22 mouse cellular contexts compared by ENCODE assay signal in the genomic region with DNA sequence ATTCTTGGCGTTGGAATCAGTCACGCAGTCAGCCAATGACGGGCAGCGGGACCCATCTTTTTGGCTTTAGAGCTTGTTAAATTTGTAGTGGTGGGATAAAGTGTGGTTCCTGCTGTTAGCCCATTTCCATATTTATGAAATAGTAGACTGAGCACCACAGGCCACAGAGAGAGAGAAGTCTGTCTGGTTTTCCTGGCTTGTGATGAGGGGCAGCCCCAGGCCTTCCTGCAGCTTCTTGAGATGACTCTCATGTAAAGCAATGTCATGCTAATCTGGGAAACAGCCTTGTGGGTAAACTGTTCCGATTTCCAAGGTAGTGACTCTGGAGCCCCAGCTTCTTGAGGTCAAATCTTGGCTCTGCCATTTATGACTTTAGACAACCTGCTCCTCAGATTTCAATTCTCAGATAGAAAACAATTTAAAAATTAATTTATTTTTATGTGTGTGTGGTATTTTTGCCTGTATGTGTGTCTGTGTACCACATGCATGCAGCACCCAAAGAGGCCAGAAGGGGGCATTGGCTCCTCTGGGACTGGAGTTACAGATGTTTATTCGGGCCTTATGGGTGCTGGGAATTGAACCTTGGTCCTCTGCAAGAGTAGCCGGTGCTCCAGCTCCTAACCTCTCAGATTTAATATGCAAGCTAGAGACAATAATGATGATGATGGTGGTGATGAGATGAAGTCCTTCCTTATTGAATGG. TPM values are rescaled to one million over a fixed set of nuclear protein-coding genes. Genes with fewer than 3 reads are reported as not detected.
DNase-seq lines count a peak whose midpoint lies in the region; ATAC-seq and TF ChIP-seq lines count a peak whose summit lies in the region.
"Had no signal": no experiment of that assay in that cellular context is flagged by ENCODE, and none has a peak within 500 bp of the region (broad histone marks: within the 10 kb centered on the region; RNA-seq: fewer than 3 reads in every experiment).

No protein-coding gene starts in this region.

- H3K4me2 ChIP-seq in midbrain, postnatal 0 days (ENCODE audit: low read depth, low read length, poor library complexity, severe bottlenecking), result no peak overlapping the region
- no peak overlapping the region for H3K4me2 ChIP-seq in midbrain, embryonic 14.5 days (ENCODE audit: low read length)
- H3K4me2 ChIP-seq: embryonic facial prominence, embryonic 13.5 days; forebrain, embryonic 13.5 days; heart, embryonic 13.5 days had no signal

- ATAC-seq in midbrain, postnatal 0 days (ENCODE audit: low FRiP score), result no peak
- no peak for ATAC-seq in midbrain, embryonic 14.5 days (ENCODE audit: low FRiP score, low TSS enrichment)
- ATAC-seq: forebrain, embryonic 13.5 days; forebrain, postnatal 0 days; hindbrain, embryonic 16.5 days; inflammation-experienced regulatory T-cells, adult 6 months; Patski had no signal

- H3K9me3 ChIP-seq in midbrain, postnatal 0 days (ENCODE audit: low read length), result no peaks in the 10 kb centered on the region
- H3K9me3 ChIP-seq in midbrain, embryonic 14.5 days (ENCODE audit: control insufficient read depth, low read length), result no peaks in the 10 kb centered on the region
- H3K9me3 ChIP-seq in E14TG2a.4 (ENCODE audit: low read length), result peaks cover 4% of the 10 kb centered on the region; the same call in 1 of the 2 replicates
- H3K9me3 ChIP-seq: embryonic facial prominence, embryonic 13.5 days; forebrain, embryonic 13.5 days; heart, embryonic 13.5 days had no signal

- peak; percentile 57 for TF ChIP-seq CTCF in layer of hippocampus, adult 2 months (conservative IDR thresholded peaks at IDR 0.05)
- peak; percentile 19; the same call in 1 of the 2 replicates for TF ChIP-seq CTCF in midbrain, postnatal 0 days (IDR thresholded peaks at IDR 0.05)
- TF ChIP-seq CTCF in E14TG2a.4 (conservative IDR thresholded peaks at IDR 0.05; ENCODE audit: low read length), result peak; percentile 29
- TF ChIP-seq CTCF in kidney, adult 2 months (conservative IDR thresholded peaks at IDR 0.05; ENCODE audit: insufficient read depth, insufficient read length, low read depth, low read length), result no peak

- H3K4me1 ChIP-seq in midbrain, postnatal 0 days (ENCODE audit: insufficient read depth, low read length), result no peaks in the 10 kb centered on the region
- H3K4me1 ChIP-seq in midbrain, embryonic 14.5 days (ENCODE audit: control insufficient read depth, insufficient read depth, low read length), result no peaks in the 10 kb centered on the region
- no peaks in the 10 kb centered on the region for H3K4me1 ChIP-seq in E14TG2a.4 (replicated peaks; ENCODE audit: low read depth, low read length)
- no peaks in the 10 kb centered on the region for H3K4me1 ChIP-seq in kidney, adult 2 months (ENCODE audit: control insufficient read depth, insufficient read depth, low read length)
- H3K4me1 ChIP-seq: embryonic facial prominence, embryonic 13.5 days; forebrain, embryonic 13.5 days had no signal

- H3K27ac ChIP-seq in layer of hippocampus, adult 2 months, result no peak overlapping the region
- H3K27ac ChIP-seq in midbrain, postnatal 0 days (ENCODE audit: low read depth, low read length), result no peak overlapping the region
- H3K27ac ChIP-seq in midbrain, embryonic 14.5 days (replicated peaks; ENCODE audit: low read depth, low read length), result no peak overlapping the region
- no peak overlapping the region for H3K27ac ChIP-seq in kidney, adult 2 months (ENCODE audit: insufficient read depth, low read depth, low read length)
- H3K27ac ChIP-seq: embryonic facial prominence, embryonic 13.5 days; forebrain, embryonic 13.5 days; heart, embryonic 13.5 days had no signal

- no peaks in the 10 kb centered on the region for H3K27me3 ChIP-seq in midbrain, postnatal 0 days (ENCODE audit: insufficient read depth, low read length)
- H3K27me3 ChIP-seq in midbrain, embryonic 14.5 days (ENCODE audit: control insufficient read depth, insufficient read depth, low read length), result no peaks in the 10 kb centered on the region
- H3K27me3 ChIP-seq in E14TG2a.4 (ENCODE audit: insufficient read depth, low read length), result no peaks in the 10 kb centered on the region
- no peaks in the 10 kb centered on the region for H3K27me3 ChIP-seq in kidney, adult 2 months (replicated peaks; ENCODE audit: control insufficient read depth, insufficient read depth, low read length)
- H3K27me3 ChIP-seq: embryonic facial prominence, embryonic 13.5 days; forebrain, embryonic 13.5 days; heart, embryonic 13.5 days had no signal

- H3K36me3 ChIP-seq in midbrain, postnatal 0 days (ENCODE audit: insufficient read depth, low read length), result no peaks in the 10 kb centered on the region
- H3K36me3 ChIP-seq in midbrain, embryonic 14.5 days (ENCODE audit: control insufficient read depth, insufficient read depth, low read length), result no peaks in the 10 kb centered on the region
- no peaks in the 10 kb centered on the region for H3K36me3 ChIP-seq in E14TG2a.4 (ENCODE audit: insufficient read depth, low read length)
- H3K36me3 ChIP-seq in kidney, adult 2 months (ENCODE audit: control insufficient read depth, insufficient read depth, low read length), result no peaks in the 10 kb centered on the region
- H3K36me3 ChIP-seq: embryonic facial prominence, embryonic 13.5 days; heart, embryonic 13.5 days had no signal

- WGBS in midbrain, postnatal 0 days, result 83% methylated on average over 7 of the region's 7 CpGs
- 86% methylated on average over 7 of the region's 7 CpGs for WGBS in midbrain, embryonic 14.5 days
- WGBS in kidney, adult 2 months, result 96% methylated on average over 7 of the region's 7 CpGs

- H3K9ac ChIP-seq in midbrain, postnatal 0 days (replicated peaks; ENCODE audit: low read length, poor library complexity, severe bottlenecking), result no peak overlapping the region
- no peak overlapping the region for H3K9ac ChIP-seq in midbrain, embryonic 14.5 days (replicated peaks; ENCODE audit: low read length)
- H3K9ac ChIP-seq: embryonic facial prominence, embryonic 13.5 days; forebrain, embryonic 13.5 days; forebrain, postnatal 0 days; heart, embryonic 13.5 days had no signal

- no peak for DNase-seq in layer of hippocampus, adult 2 months (ENCODE audit: low spot score in 2 of 2)
- no peak for DNase-seq in layer of hippocampus, adult 18-20 months (ENCODE audit: low spot score in 2 of 2)
- no peak for DNase-seq in midbrain, postnatal 0 days (ENCODE audit: low spot score)
- DNase-seq in midbrain, embryonic 14.5 days, result no peak
- DNase-seq in R1 (ENCODE audit: low read depth, low spot score), result peak; percentile 19
- no peak for DNase-seq in kidney, adult 2 months
- DNase-seq in urinary bladder, postnatal 25 days (ENCODE audit: low spot score), result no peak
- DNase-seq: adrenal gland, adult 8-10 months; adrenal gland, postnatal 36 days; cerebellum, adult 11 months; cerebellum, adult 9-10 months; cerebellum, postnatal 25 days; forebrain, postnatal 0 days; gastrocnemius, postnatal 14 days; heart, postnatal 36 days had no signal

- H3K4me3 ChIP-seq in layer of hippocampus, adult 2 months, result no peak overlapping the region
- H3K4me3 ChIP-seq in midbrain, postnatal 0 days (ENCODE audit: low read depth, low read length), result no peak overlapping the region
- no peak overlapping the region for H3K4me3 ChIP-seq in midbrain, embryonic 14.5 days (replicated peaks; ENCODE audit: low read depth, low read length)
- no peak overlapping the region for H3K4me3 ChIP-seq in E14TG2a.4 (replicated peaks; ENCODE audit: low read length)
- H3K4me3 ChIP-seq in kidney, adult 2 months (ENCODE audit: insufficient read depth, low read depth, low read length), result no peak overlapping the region
- H3K4me3 ChIP-seq: embryonic facial prominence, embryonic 13.5 days; forebrain, embryonic 13.5 days; heart, embryonic 13.5 days had no signal

- TF ChIP-seq POLR2A in kidney, adult 2 months (IDR thresholded peaks at IDR 0.05; ENCODE audit: low read depth, low read length), result no peak

RNA-seq across cellular contexts. Expression of gene Prkcb, which starts 32.4 kb away (rescaled TPM):
- 100 to 1,000 TPM; 788 to 796 TPM for total RNA-seq in layer of hippocampus, adult 2 months (2021)
- total RNA-seq in layer of hippocampus, adult 18-20 months (2021), result 100 to 1,000 TPM; 741 to 778 TPM
- 307 and 308 TPM in 2 replicates for total RNA-seq in midbrain, postnatal 0 days (2014; rRNA removed)
- polyA plus RNA-seq in midbrain, postnatal 0 days (2015; fragmentation: Nextera tagmentation; extraction: Ambion mirVana), result 184 and 196 TPM in 2 replicates
- polyA plus RNA-seq in midbrain, embryonic 14.5 days (2014; fragmentation: Nextera tagmentation; extraction: Ambion mirVana), result 110 and 111 TPM in 2 replicates
- polyA plus RNA-seq in kidney, adult 2 months (2012; rRNA removed), result 2.5 and 6.1 TPM in 2 replicates
- polyA plus RNA-seq: Patski had no signal
